Mouse (Mus musculus) granulocyte monocyte progenitor cell, adult 5-6 weeks (primary cell): ENCODE results near the gene Pard6b. TPM values are rescaled to one million over a fixed set of nuclear protein-coding genes. Genes with fewer than 3 reads are reported as not detected.
"Not testable (repeated sequence)": the region's sequence is repeated elsewhere in the genome, so short reads cannot be mapped to it uniquely, and the experiment has no call there.

Experiments used
- ATAC-seq: replicated peaks from 2 replicates; pipeline ENCODE4 v1.8.0; 2016; ENCODE audit warnings: mild to moderate bottlenecking, moderate TSS enrichment, inconsistent platforms; ENCODE audit not compliant: poor library complexity, severe bottlenecking
- total RNA-seq, 2 experiments: library from RNA; stranded (forward) in 1 of 2; stranded (reverse) in 1 of 2; fragments of 200-712, 200-1000 nt in 1 of 2; fragments of >200 nt in 1 of 2; fragmentation: Nextera tagmentation in 1 of 2; gene quantifications; 2 replicates each; pipeline ENCODE4 v1.2.3; 2014 to 2017

Pard6b gene
- total RNA-seq, 2 experiments from 2014 or later: 0.21 TPM; not detected in 1

DNA sequence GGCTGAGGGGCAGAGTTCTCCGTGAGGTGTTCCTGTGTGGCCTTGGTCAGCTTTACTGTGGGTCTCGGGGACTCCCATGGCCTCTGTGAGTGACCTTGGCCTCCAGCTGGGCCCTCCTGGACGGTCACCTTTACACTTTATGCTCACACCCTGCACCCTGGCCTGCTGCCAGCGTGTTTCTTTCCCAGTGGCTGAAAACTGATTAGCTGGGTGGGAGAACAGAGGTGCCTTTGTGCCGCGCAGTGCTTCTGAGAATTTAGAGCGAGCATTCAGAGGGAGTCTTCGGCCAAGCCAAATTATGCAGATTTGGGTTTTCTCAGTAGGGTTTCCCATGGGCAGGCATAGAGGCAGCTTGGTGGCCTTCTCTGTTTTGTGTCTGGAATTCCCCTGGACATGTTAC, 14.3 kb downstream of the Pard6b start:
- no peak for ATAC-seq

DNA sequence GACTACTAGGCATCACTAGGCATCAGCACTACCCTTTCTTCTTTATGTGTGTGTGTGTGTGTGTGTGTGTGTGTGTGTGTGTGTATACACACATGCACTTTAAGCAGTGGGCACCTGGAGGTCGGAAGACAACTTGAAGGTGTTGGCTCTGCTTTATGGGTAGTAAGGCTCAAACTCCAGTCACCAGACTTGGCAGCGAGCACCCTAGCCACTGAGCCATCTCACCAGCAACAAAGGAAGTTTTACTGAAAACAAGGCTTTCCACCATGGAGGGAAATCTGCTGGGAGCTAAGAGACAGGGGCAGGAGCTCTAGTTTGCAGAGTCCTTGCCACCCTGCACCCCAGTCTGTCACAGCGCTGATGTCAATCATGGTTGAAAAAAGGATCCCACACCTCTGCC, 15.7 kb downstream of the Pard6b start:
- ATAC-seq: no peak

DNA sequence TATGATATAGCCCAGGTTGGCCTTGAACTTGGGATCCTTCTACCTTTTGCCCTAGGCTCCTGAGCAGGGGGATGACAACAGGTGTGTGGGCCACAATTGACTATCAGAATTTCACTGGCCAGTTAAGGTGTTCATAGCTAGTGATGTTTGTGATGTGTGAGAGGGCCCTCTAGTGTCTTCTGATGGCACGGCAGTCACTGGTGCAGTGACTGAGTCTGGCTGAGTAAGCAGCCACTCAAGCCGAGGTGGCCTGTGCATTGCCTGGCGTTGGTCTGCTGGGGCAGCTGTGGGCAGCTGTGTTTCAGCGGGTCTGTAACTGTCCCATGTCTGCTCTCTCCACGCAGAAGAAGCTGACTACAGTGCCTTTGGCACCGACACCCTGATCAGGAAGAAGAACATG, 17.2 kb downstream of the Pard6b start:
- peak; percentile 71 for ATAC-seq

DNA sequence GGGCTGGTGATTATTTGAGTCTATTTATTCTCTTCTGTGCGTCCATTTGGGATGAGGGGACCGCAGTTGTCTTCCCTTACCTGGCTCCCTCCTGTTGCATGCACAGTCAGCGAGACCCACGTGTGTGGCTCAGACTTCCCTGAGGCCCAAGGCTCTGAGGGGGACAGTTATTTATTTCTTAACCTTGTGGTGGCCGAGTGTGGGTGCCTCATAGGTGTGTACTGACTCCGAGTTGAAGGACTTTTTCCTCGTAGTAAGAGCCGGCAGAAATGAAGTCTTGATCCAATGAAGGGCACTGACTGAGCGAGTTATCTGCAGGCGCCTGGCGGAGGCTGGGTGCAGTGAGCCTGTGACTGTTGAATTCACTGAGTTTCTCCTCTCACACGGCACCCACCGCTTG, 19.2 kb downstream of the Pard6b start:
- no peak for ATAC-seq

DNA sequence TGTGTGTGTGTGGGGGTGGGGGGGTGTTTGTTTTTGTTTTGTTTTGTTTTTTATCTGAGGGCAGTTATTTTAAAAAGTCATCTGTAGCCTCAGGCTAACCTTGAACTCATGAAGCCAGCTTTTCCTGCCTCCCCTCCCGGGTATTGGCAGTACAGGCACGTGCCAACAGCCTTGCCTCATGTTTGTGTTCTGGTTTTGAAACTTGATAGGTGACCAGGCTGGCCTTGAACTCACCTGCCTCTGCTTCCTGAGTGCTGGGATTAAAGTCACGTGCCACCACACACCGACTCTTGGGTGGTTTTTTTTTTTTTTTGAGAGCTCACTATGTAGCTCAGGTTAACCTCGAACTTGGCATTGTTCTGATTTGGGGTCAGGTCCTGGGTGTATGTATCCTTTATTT, 21.0 kb downstream of the Pard6b start:
- ATAC-seq: no peak

DNA sequence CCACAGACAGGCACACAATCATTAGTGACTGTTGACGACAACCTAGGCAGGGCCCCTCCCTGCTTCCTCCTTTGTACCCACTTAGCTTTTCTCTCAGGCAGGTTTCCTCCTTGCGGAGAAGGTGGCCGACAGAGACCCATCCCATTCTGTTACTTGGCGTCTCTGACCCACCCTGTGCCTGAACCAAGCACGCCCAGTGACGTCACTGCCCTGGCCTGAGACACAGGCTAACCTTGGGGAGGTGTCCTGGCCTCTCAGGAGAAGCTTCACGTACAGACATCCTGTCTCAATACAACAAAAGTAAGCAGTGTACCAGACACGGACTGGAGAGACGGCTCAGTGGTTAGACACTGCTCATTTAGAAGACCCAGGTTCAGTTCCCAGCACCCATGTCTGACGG, 22.5 kb downstream of the Pard6b start:
- no peak for ATAC-seq

DNA sequence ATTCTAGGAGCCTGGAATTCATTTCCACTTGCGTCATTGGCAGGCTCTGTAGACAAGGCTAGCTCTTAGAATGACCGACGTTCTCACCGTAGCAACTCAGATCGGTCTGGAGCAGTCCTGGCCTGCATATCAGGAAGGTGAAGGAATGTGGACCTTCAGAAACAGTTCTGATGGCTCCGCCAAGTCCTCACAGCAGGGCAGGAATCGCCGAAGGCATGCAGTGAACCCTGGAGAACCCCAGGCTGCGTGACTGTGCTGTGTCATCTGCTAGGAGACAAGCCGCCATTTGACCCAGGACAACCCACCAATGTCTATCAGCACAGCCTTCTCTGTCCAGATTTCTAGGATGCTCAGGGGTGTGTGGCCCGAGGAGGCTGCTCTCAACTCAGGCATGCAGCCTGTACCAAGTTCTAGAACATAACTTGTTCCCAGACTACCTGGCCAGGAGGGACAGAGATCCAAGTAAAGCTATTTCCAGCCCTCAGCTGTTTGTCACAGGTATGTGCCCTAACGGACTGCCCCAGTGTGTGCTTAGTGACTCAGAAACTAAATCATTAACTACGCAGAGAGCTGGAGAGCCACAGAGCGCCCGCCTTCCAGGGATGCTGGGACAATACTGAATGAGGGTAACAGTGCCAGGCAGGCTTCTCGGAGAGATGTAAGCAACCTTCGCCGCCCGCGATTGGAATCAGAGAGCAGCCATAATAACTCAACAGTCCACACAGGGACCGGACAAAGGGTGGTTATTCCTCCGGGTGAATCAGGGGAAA, 23.8 kb downstream of the Pard6b start:
- ATAC-seq: no peak

DNA sequence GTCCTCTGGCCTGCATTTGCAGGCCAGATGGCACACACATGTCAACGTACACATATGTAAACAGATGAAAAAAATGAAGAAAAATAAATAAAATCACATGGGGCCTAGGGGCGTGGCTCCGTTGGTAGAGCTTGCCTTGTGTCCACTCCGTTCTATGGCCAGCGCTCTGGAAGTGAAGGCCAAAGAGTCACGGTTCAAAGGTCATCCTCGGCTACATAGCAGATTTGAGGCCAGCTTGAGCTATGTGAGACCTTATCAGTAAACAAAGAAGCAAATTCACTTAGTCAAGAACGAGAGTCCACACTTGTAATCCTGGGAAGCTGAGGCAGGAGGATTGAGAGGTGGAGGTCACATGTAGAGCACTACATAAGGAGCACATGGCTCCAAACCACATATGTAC, 24.5 kb downstream of the Pard6b start:
- no peak for ATAC-seq

DNA sequence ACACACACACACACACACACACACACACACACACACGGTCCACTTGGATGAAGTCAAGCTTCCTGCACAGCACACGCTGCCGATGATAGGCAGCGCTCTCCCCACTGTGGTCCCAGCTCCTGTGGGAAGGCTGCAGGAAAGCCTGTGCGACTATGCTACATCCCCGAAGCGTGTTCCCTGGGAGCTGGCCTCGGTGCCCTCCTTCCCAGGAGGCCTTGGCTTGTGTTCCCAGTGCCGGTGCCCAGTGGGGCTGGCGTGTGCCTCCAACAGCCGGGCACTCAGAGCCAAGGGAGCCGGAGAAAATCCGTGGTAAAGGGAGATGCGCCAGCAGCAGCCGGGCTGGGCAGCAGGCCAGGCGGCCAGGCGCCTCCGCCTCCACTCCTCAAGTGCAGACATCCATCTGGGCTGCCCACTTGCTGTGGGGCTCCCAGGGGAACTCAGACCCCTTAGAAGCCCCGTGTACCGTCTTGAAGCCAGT, 25.9 kb downstream of the Pard6b start:
- no peak for ATAC-seq

DNA sequence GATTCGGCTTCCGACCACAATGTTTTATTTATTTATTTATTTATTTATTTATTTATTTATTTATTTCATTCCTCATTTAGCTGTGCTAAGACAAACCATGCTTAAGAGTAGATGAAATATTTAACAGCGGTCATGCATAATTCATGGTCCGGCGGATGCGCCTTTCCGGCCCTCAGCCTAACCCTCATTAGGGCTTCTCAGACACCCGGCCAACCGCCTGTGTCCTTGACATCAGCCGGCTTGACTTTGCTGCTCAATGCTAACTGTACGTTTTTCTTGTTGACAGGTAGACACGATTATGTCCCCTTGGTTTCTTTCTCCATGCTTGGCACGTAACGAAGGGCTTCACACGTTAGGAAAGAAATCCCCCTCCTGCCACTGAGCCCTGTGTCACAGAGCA, 26.6 kb downstream of the Pard6b start:
- ATAC-seq: no peak

DNA sequence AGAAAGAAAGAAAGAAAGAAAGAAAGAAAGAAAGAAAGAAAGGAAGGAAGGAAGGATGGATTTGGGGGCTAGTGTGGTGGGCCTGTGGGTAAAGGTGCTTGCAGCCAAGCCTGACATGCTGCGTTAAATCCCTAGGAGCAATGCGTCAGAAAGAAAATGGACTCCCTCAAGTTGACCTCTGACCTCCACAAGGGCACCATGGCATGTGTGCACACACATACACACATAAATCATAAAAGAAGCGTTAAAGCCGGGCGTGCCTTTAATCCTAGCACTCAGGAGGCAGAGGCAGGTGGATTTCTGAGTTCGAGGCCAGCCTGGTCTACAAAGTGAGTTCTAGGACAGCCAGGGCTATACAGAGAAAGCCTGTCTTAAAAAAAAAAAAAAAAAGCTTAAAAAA, 27.1 kb downstream of the Pard6b start:
- ATAC-seq: not testable (repeated sequence)

DNA sequence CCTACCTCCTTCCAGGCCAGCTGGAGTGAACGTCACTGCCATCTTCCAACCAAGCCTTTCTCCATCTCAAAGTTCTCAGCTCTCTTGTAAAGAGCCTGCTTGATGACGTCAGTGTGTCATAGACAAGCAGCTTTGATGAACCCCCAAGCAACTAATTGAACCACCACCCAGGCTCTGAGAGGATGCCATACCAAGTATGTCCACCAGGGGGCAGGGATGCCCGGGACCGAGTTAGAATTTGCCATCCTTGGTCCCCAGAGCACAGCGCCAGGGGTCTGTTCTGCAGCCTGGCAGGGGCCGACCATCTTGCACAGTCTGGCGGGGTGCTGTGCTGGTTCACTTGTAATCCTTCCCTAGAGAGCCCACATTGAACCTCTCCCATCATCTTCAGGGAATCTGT, 31.1 kb downstream of the Pard6b start:
- ATAC-seq: peak; percentile 72

DNA sequence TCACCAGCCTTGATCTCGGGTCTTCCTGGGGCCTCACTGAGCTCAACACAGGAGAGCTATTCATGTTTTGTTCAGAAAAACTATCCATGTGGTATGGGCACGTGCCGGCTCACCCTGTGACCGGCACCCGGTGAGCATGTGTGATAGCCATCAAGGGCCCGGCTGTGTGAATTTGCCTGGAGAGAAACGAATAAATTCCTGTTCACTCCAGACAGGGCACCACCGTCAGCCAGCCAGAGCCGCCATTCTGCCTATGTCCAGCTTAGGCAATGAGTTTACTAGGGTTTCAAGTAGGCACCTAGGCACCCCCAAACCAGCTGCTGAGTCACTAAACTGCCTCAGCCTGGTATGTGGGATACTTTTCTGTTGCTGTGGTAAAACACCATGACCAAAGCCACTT, 32.5 kb downstream of the Pard6b start:
- ATAC-seq: peak; percentile 5; the same call in 1 of the 2 replicates

DNA sequence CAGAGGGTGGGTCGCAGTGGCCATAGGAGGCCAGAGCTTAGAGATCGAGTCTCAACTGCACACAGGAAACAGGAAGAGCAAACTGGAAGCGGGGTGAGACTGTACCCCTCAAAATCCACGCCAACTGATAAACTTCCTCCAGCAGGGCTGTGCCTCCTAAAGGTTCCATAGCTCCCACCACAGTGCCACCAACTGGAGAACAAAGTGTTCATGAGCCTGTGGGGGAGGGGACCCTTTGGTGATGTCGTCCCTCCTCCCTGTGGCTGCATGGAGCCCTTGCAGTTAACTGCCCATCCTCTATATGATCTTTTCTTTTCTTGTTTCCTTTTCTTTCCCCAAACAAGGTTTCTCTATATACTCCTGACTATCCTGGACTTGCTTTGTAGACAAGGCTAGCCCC, 32.9 kb downstream of the Pard6b start:
- ATAC-seq: peak; percentile 37

DNA sequence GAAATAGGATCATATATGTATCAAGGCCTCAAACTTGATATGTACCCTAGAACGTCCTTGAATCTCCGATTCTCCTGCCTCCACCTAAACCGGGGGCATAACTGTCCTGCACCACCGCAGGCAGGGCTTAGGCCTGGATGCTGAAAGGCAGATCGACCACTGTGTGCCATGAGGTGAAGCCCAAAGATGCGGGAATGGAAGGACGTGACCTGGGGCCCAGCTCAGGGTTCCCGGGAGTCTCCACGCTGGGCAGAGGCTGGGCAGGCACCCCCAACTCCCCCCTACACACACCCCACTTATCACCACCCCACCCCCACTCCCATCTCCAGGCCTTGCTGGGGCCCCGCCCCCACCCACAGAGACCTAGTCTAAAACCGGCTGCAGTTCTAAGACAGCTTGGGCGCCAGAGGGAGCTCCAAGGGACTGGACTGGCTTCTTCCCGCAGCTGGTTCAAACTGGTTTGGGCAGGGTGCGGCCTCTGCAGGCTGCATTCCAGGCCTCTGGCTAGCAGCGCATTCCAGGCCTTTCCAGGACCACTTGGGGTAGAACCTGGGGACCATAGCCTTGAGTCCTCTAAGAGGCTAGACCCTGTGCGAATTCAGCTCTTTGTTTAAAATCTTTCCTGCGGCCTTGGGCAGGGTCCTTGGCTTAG, 34.0 kb downstream of the Pard6b start:
- ATAC-seq: 0 out of 2 replicates have a peak, but pooled peaks have one; percentile 7

DNA sequence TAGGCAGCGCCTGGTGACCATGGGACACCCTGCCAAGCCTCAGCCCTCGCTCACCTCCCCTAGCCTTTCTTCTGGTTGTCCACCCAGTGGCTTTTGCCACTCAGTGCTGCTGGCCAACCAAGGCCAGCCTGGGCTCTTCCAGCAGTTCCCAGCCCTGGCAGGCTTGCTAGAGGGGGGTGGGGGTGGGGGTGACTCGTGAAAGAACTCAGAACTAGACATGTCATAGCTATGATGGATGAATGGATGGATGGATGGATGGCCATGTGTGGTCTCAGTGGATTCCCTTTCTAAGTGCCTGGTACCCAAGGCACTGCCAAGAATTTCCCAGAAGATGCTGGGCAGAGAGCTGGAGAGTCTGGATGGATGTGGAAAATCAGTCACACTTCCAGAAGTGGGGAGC, 35.0 kb downstream of the Pard6b start:
- no peak for ATAC-seq

DNA sequence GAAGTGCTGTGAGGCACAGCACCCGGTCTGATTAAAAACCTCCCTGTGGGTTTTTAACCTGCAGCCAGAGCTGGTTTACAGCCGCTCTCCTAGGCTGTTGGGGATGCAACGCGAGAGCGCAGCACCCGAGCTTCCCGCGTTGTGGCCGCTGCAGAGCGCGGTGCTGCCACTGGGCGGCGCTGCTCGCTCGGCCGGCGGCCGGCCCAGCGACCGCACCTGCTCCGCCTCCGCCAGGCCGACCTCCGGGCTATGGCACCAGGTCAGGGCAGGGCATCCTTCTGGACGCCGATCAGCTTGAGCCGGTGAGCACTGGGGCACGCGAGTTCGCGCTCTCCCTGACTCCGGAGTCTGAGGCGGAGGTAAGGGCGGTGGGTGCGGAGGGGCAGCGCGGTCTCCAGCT, 36.3 kb downstream of the Pard6b start:
- ATAC-seq: peak; percentile 43

DNA sequence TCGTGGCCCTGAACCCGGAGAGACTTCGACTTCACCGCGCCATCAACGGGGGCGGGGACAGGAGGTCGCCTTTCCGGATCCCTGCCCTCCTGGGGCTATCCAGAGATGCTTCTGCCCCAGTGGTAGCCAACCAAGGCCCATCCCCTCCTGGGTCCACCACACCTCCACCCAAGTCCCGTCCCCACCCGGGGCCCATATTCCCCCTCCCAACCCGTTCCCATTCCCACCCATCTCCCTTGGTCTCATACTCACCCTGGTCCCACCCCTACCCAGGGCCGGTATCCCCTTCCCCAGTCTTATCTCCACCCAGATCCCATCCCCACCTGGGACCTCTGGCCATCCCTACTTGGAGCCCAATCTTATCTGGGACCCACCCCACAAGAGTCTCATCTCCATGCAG, 36.7 kb downstream of the Pard6b start:
- ATAC-seq: no peak

DNA sequence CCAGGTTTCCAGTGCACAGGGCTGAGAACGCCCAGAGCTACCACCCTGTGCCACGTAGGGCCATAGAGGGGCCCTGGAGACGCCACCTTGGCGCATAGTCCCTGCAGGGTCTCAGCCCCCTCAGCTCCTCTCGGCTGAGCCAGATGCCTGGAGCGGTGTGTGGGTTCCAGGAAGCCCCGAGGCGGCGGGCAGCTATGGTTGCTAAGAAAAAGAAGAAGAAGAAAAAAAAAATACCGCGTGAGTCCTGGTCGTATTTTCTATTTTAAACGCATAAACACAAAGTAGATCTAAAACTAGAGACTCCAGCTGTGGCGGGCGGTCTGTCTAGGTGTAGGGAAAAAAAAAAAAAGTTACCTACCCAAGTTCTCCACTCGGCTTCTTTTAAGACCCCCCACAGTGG, 37.2 kb downstream of the Pard6b start:
- no peak for ATAC-seq

DNA sequence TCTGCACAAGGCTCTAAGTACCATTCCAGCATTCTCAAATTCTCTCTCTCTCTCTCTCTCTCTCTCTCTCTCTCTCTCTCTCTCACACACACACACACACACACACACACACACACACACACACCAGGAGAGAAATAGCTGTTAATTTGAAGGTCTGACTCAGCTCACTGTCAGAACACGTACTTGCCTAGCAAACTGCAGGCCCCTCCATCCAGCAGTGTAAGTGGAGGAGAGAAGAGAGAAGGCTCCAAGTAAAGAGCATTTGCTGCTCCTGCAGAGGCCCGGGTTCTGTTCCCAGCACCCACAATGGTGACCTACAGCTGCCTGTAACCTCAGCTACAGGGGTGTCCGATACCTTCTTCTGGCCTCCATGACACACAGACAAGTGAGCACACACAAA, 37.7 kb downstream of the Pard6b start:
- no peak for ATAC-seq

DNA sequence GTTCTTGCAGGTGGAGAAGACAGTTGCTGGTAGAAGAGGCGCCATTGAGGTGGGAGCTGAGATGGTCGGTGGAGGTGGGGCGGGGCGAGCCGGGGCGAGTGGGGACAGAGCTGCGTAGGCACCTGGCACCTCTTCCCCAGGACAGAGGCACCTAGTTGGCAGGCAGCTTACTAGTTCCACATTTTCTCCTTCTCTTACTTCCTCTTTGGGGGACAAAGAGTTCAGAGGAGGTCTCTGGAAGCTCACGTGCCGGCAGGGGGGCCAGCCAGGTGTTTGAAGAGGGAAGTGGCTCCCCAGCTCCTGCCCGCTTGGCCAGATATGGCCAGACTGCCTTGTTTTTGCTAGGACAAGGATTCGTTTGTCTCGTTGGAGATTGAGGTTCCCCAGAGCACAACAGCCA, 38.3 kb downstream of the Pard6b start:
- peak; percentile 79 for ATAC-seq

DNA sequence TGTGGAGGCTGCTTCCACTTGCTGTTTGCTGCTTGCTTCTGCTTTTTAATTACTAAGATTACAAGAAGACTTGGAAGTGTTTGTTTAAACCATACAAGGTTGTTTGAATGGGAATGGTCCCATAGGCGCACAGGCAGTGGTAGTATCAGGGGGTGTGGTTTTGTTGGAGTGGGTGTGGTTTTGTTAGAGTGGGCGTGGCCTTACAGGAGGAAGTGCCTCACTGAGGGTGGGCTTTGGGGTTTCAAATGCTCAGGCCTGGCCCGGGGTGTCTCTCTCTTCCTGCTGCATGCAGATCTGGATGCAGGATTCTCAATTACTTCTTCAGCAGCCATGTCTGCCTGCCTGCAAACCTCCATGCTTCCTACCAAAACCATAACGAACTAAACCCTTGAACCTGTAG, 40.1 kb downstream of the Pard6b start:
- ATAC-seq: peak; percentile 60
